ENCODE assay signal across 20 mouse cellular contexts in genomic region chr14:54428421-54428820, GRCm38 (mm10). TPM values are rescaled to one million over a fixed set of nuclear protein-coding genes. Genes with fewer than 3 reads are reported as not detected.
A peak's percentile ranks its signal among the peaks of the same experiment; 100 is the strongest.
DNase-seq lines count a peak whose midpoint lies in the region; ATAC-seq and TF ChIP-seq lines count a peak whose summit lies in the region.
"Had no signal": no experiment of that assay in that cellular context is flagged by ENCODE, and none has a peak within 500 bp of the region (broad histone marks: within the 10 kb centered on the region; RNA-seq: fewer than 3 reads in every experiment).

No protein-coding gene starts in this region.

- WGBS in liver, embryonic 11.5 days, result 88% methylated on average over 5 of the region's 5 CpGs
- WGBS in lung, embryonic 15.5 days, result 71% methylated on average over 5 of the region's 5 CpGs
- 81% methylated on average over 5 of the region's 5 CpGs for WGBS in lung, adult 2 months
- 96% methylated on average over 5 of the region's 5 CpGs for WGBS in limb, embryonic 10.5 days

- no peak for TF ChIP-seq POLR2A in lung, adult 2 months (IDR thresholded peaks at IDR 0.05; ENCODE audit: borderline replicate concordance, extremely low read depth, low read depth, low read length)

- no peak overlapping the region for H3K27ac ChIP-seq in liver, embryonic 11.5 days (ENCODE audit: low read depth, low read length)
- H3K27ac ChIP-seq in lung, embryonic 15.5 days, result peak overlapping the region; percentile 15; the same call in 1 of the 2 replicates
- no peak overlapping the region for H3K27ac ChIP-seq in limb, embryonic 10.5 days
- H3K27ac ChIP-seq: heart, adult 2 months; hindbrain, embryonic 14.5 days had no signal

- no peak overlapping the region for H3K9ac ChIP-seq in liver, embryonic 11.5 days (ENCODE audit: low read depth, low read length)
- no peak overlapping the region for H3K9ac ChIP-seq in lung, embryonic 15.5 days
- H3K9ac ChIP-seq: forebrain, embryonic 12.5 days; hindbrain, embryonic 14.5 days had no signal

- peaks cover 53% of the 10 kb centered on the region for H3K4me1 ChIP-seq in liver, embryonic 11.5 days (replicated peaks; ENCODE audit: control insufficient read depth, insufficient read depth, low read length)
- peaks cover 47% of the 10 kb centered on the region for H3K4me1 ChIP-seq in lung, embryonic 15.5 days
- H3K4me1 ChIP-seq in lung, adult 2 months (ENCODE audit: control insufficient read depth, insufficient read depth, low read length), result peaks cover 18% of the 10 kb centered on the region
- H3K4me1 ChIP-seq in limb, embryonic 10.5 days, result peaks cover 49% of the 10 kb centered on the region

- no peaks in the 10 kb centered on the region for H3K9me3 ChIP-seq in liver, embryonic 11.5 days (ENCODE audit: control insufficient read depth, low read length)
- H3K9me3 ChIP-seq in lung, embryonic 15.5 days, result no peaks in the 10 kb centered on the region
- H3K9me3 ChIP-seq in limb, embryonic 10.5 days (replicated peaks), result no peaks in the 10 kb centered on the region
- H3K9me3 ChIP-seq: forebrain, embryonic 12.5 days; hindbrain, embryonic 10.5 days had no signal

- H3K27me3 ChIP-seq in liver, embryonic 11.5 days (replicated peaks; ENCODE audit: control insufficient read depth, insufficient read depth, low read length), result peaks cover 27% of the 10 kb centered on the region
- H3K27me3 ChIP-seq in lung, embryonic 15.5 days, result no peaks in the 10 kb centered on the region
- H3K27me3 ChIP-seq in limb, embryonic 10.5 days (ENCODE audit: low read depth, poor library complexity, severe bottlenecking), result no peaks in the 10 kb centered on the region
- H3K27me3 ChIP-seq: embryonic facial prominence, embryonic 13.5 days; Patski had no signal

- H3K4me3 ChIP-seq in liver, embryonic 11.5 days (ENCODE audit: low read depth, low read length), result 0 out of 2 replicates have a peak overlapping the region, but pooled peaks have one; percentile 5
- H3K4me3 ChIP-seq in lung, embryonic 15.5 days, result no peak overlapping the region
- H3K4me3 ChIP-seq in lung, adult 2 months (replicated peaks; ENCODE audit: extremely low read depth, low read depth, low read length), result no peak overlapping the region
- H3K4me3 ChIP-seq in limb, embryonic 10.5 days, result 0 out of 2 replicates have a peak overlapping the region, but pooled peaks have one; percentile 10
- H3K4me3 ChIP-seq: heart, adult 2 months had no signal

- H3K36me3 ChIP-seq in liver, embryonic 11.5 days (ENCODE audit: control insufficient read depth, insufficient read depth, low read length), result peaks cover 5% of the 10 kb centered on the region; the same call in 1 of the 2 replicates
- H3K36me3 ChIP-seq in lung, embryonic 15.5 days, result 0 out of 2 replicates have a peak, but pooled peaks cover 4% of the 10 kb centered on the region
- peaks cover 20% of the 10 kb centered on the region for H3K36me3 ChIP-seq in limb, embryonic 10.5 days

- DNase-seq in liver, embryonic 11.5 days (ENCODE audit: low spot score), result no peak
- no peak for DNase-seq in liver
- no peak for DNase-seq in lung, adult 2 months
- no peak for DNase-seq in limb, embryonic 10.5 days (ENCODE audit: low spot score)
- no peak for DNase-seq in kidney, postnatal 36 days
- DNase-seq: adrenal gland, postnatal 14 days; cerebellum, adult 11-12 months; cerebellum, adult 9-10 months; cerebellum, postnatal 36 days; gastrocnemius, postnatal 10 days; heart, postnatal 14 days had no signal

- TF ChIP-seq CTCF in lung, adult 2 months (IDR thresholded peaks at IDR 0.05; ENCODE audit: insufficient read depth, low read length), result no peak

- ATAC-seq in liver, embryonic 11.5 days (replicated peaks; ENCODE audit: low FRiP score), result no peak
- no peak for ATAC-seq in lung, embryonic 15.5 days (ENCODE audit: borderline replicate concordance, extremely low read depth, low FRiP score, low TSS enrichment)
- ATAC-seq: activated CD4-positive, CD25-positive, alpha-beta regulatory T cell, adult 4 months; forebrain, embryonic 16.5 days; Patski had no signal

- peak overlapping the region; percentile 0; the same call in 1 of the 2 replicates for H3K4me2 ChIP-seq in liver, embryonic 11.5 days
- no peak overlapping the region for H3K4me2 ChIP-seq in lung, embryonic 15.5 days
- H3K4me2 ChIP-seq: hindbrain, embryonic 14.5 days had no signal

RNA-seq across cellular contexts. Expression of gene Mrpl52, which starts 1.7 kb away (rescaled TPM):
- 309 and 329 TPM in 2 replicates for polyA plus RNA-seq in liver, embryonic 11.5 days (2014; fragmentation: Nextera tagmentation; extraction: Ambion mirVana)
- polyA plus RNA-seq in lung, embryonic 15.5 days (2015; fragmentation: Nextera tagmentation; extraction: Ambion mirVana), result 268 and 271 TPM in 2 replicates
- polyA plus RNA-seq in lung, adult 2 months (2012; rRNA removed), result 185 and 290 TPM in 2 replicates
- 198 and 219 TPM in 2 replicates for polyA plus RNA-seq in limb, embryonic 10.5 days (2016; fragmentation: Nextera tagmentation; extraction: Ambion mirVana)

RNA-seq across cellular contexts. Expression of gene Mmp14, which starts 3.0 kb away (rescaled TPM):
- polyA plus RNA-seq in liver, embryonic 11.5 days (2014; fragmentation: Nextera tagmentation; extraction: Ambion mirVana), result 56.6 and 57.6 TPM in 2 replicates
- 180 and 182 TPM in 2 replicates for polyA plus RNA-seq in lung, embryonic 15.5 days (2015; fragmentation: Nextera tagmentation; extraction: Ambion mirVana)
- 119 and 130 TPM in 2 replicates for polyA plus RNA-seq in lung, adult 2 months (2012; rRNA removed)
- 68.3 and 84.7 TPM in 2 replicates for polyA plus RNA-seq in limb, embryonic 10.5 days (2016; fragmentation: Nextera tagmentation; extraction: Ambion mirVana)

RNA-seq across cellular contexts. Expression of gene Slc7a7, which starts 10.8 kb away (rescaled TPM):
- 8.3 and 10.0 TPM in 2 replicates for polyA plus RNA-seq in liver, embryonic 11.5 days (2014; fragmentation: Nextera tagmentation; extraction: Ambion mirVana)
- 10.7 and 11.9 TPM in 2 replicates for polyA plus RNA-seq in lung, embryonic 15.5 days (2015; fragmentation: Nextera tagmentation; extraction: Ambion mirVana)
- 23.1 and 29.2 TPM in 2 replicates for polyA plus RNA-seq in lung, adult 2 months (2012; rRNA removed)
- polyA plus RNA-seq in limb, embryonic 10.5 days (2016; fragmentation: Nextera tagmentation; extraction: Ambion mirVana), result 2.3 and 3.1 TPM in 2 replicates

RNA-seq across cellular contexts. Expression of gene Lrp10, which starts 35.5 kb away (rescaled TPM):
- polyA plus RNA-seq in liver, embryonic 11.5 days (2014; fragmentation: Nextera tagmentation; extraction: Ambion mirVana), result 38.6 and 41.3 TPM in 2 replicates
- 51.5 and 57.5 TPM in 2 replicates for polyA plus RNA-seq in lung, embryonic 15.5 days (2015; fragmentation: Nextera tagmentation; extraction: Ambion mirVana)
- 184 and 199 TPM in 2 replicates for polyA plus RNA-seq in lung, adult 2 months (2012; rRNA removed)
- polyA plus RNA-seq in limb, embryonic 10.5 days (2016; fragmentation: Nextera tagmentation; extraction: Ambion mirVana), result 23.9 and 24.4 TPM in 2 replicates

RNA-seq across cellular contexts. Expression of gene Rem2, which starts 47.5 kb away (rescaled TPM):
- polyA plus RNA-seq in liver, embryonic 11.5 days (2014; fragmentation: Nextera tagmentation; extraction: Ambion mirVana), result 0.29 and 0.78 TPM in 2 replicates
- polyA plus RNA-seq in lung, embryonic 15.5 days (2015; fragmentation: Nextera tagmentation; extraction: Ambion mirVana), result 14.6 and 16.2 TPM in 2 replicates
- polyA plus RNA-seq in lung, adult 2 months (2012; rRNA removed), result 3.0 TPM in 2 replicates
- 3.6 and 5.3 TPM in 2 replicates for polyA plus RNA-seq in limb, embryonic 10.5 days (2016; fragmentation: Nextera tagmentation; extraction: Ambion mirVana)
- polyA plus RNA-seq: heart, adult 2 months had no signal

Comparison
In these comparisons a context has a peak if more than half of its experiments do, and no peak if none do; other contexts are left out.
1. H3K4me3 ChIP-seq: peak in liver, embryonic 11.5 days (single experiment) and limb, embryonic 10.5 days (single experiment); none in lung, embryonic 15.5 days (single experiment) and lung, adult 2 months (single experiment).